Mouse (Mus musculus) T-helper 17 cell (primary cell): ENCODE data around the gene Pih1d1.

Source experiments
- in situ Hi-C, 2 experiments: fragments of 300-600 bp; cut with MboI, MseI; formaldehyde crosslinking; loops; 1 replicate in 1 of 2; 2 replicates in 1 of 2; pipeline ENCODE4 v1.15.1; 2025; ENCODE audit warnings: high pct_unique_total_duplicates in 2 of 2

The Pih1d1 gene

GRCm38 (mm10) chr7:45126147-45126843, 27.8 kb upstream of the Pih1d1 start:
- in situ Hi-C loops, result no loop called here

GRCm38 (mm10) chr7:45126844-45127699, 27.0 kb upstream of the Pih1d1 start:
- in situ Hi-C loops, result no loop called here

GRCm38 (mm10) chr7:45127700-45128224, 26.3 kb upstream of the Pih1d1 start:
- in situ Hi-C loops, result no loop called here

- in situ Hi-C loops, result no loop called here
Measured at GRCm38 (mm10) chr7:45128624-45129246, 25.4 kb upstream of the Pih1d1 start, which contains the start of gene Rpl13a. Gene Rpl13a, minus strand, starts transcription at chr7:45128761.

- in situ Hi-C loops, result no loop called here
Measured at GRCm38 (mm10) chr7:45129318-45129717, 24.8 kb upstream of the Pih1d1 start.

GRCm38 (mm10) chr7:45129776-45130512, 24.2 kb upstream of the Pih1d1 start:
- in situ Hi-C loops, result no loop called here

- in situ Hi-C loops, result no loop called here
Measured at GRCm38 (mm10) chr7:45131850-45132249, 22.3 kb upstream of the Pih1d1 start.

- in situ Hi-C loops, result no loop called here
Measured at GRCm38 (mm10) chr7:45133446-45134159, 20.5 kb upstream of the Pih1d1 start.

- in situ Hi-C loops, result no loop called here
Measured at GRCm38 (mm10) chr7:45134544-45135026, 19.5 kb upstream of the Pih1d1 start.

GRCm38 (mm10) chr7:45135370-45135769, 18.7 kb upstream of the Pih1d1 start:
- in situ Hi-C loops, result no loop called here

GRCm38 (mm10) chr7:45135993-45136567, 18.0 kb upstream of the Pih1d1 start, which contains the start of the genes Gm45713 and Flt3l:
Gene Gm45713, minus strand, starts transcription at chr7:45136231.
Gene Flt3l, minus strand, starts transcription at chr7:45136432.
- in situ Hi-C loops, result no loop called here

GRCm38 (mm10) chr7:45137171-45138006, 16.7 kb upstream of the Pih1d1 start:
- in situ Hi-C loops, result no loop called here

- in situ Hi-C loops, result no loop called here
Measured at GRCm38 (mm10) chr7:45138403-45138802, 15.7 kb upstream of the Pih1d1 start.

GRCm38 (mm10) chr7:45139904-45140723, 14.0 kb upstream of the Pih1d1 start:
- in situ Hi-C loops, result no loop called here

GRCm38 (mm10) chr7:45141319-45141718, 12.8 kb upstream of the Pih1d1 start:
- in situ Hi-C loops, result no loop called here

- in situ Hi-C loops, result no loop called here
Measured at GRCm38 (mm10) chr7:45141914-45142313, 12.2 kb upstream of the Pih1d1 start.

- in situ Hi-C loops, result no loop called here
Measured at GRCm38 (mm10) chr7:45144368-45145174, 9.5 kb upstream of the Pih1d1 start.
